Mouse (Mus musculus) spleen, postnatal 14 days (tissue): ENCODE results near the gene Sprtn.

Source experiments
- DNase-seq, 2 experiments: peaks; one replicate each; pipeline ENCODE4 v3.0.0; 2021 to 2022; ENCODE audit warnings: low spot score in 2 of 2

Sprtn gene

DNA sequence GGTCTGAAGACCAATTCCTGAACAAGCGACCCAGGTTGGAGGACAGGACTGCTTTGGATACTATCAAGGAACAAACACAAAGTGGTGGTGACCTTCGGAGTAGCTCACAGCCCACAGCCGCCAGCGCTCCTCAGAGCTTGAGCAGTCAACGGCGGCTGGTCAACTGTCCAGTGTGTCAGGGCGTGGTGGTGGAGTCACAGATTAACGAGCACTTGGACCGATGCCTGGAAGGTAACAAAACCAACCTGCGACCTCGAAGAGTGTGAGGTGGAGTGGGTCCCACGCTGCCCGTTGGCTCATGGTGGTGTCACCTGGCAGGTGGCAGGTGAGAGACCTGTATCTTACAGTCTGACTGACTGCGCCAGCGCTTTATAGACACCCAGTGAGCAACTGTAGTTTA, 5.5 kb downstream of the Sprtn start:
- no peak for DNase-seq

DNA sequence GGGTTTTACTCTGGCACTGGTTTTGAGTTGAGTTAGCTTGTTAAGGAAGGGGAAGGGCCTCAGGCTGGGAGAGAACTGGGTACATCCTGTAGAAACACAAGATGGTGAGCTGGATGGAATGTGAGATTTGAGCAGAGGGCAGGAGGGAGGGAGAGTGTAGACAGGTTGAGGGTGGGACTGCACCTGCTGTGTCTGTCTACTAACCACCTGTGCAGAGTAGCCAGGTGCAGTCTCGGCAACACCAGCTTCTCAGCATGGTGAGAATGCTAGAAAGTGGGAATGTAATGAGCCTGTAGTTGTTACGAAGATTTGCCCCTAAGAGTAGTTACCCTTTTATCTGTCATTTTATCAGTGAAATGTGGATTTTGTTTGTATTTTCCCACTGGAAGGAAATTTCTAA, 7.8 kb downstream of the Sprtn start:
- DNase-seq, result no peak

DNA sequence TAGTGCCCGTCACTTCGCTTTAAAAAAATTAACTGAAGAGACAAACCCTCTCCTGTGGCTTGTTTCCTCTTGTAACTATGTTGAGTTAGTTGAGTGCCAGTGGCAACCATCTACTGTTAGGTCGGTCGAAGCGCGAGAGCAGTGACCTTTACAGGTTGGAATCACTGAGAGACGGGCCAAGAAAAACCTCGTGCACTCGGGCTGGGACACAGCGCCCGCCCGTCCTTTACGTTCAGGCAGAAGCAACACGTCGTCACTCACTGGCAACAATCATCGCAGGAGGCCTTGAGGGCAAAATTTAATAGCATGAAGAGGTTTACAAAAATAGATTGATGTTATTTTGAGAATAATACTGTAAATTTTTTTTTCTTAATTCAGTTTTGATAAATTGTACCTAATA, 12.2 kb downstream of the Sprtn start:
- DNase-seq, result no peak

GRCm38 (mm10) chr8:124910349-124910748, 12.7 kb downstream of the Sprtn start:
- no peak for DNase-seq

DNA sequence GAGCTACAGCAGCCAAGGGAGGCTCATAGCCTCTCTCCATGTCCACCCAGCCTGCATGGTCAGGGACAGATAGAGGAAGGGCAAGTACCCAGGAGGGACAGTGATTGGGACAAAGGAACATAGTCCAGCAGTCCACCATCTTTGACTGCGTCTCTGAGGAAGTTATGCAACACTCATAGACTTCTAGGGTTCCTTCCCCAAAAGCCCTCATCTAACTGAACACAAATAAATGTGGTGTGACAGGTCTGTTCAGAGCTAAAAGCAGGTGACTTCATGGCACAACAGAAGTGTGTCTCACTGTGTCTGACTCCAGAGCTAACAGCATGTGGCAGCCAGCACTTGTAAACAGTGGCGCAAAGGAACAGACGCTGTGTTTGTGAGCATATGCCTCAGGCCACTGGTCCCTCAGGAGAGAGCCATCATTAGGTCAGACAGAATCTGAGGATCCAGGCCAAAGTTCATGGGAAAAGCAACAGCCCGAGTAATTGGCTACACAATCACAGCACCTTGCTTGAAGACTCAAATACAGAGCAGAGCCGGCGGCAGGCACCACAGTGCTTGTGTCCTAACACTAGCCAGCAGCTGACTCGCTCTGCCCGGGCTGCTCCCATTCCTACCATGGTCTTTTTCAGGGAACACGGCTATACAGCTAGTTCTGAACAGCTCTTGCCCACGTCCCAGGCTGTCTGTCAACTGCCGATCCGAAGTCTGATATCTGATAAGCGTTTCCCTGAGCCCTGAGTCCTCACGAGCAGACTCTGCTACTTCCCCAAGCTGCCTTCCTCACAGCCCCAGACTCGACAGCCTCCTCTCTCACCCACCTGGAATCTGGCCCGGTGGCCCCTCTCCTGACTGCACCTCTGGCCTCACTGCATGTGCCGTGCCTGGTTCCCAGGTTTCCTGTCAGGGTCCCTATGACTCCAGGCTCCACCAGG, 14.5 kb downstream of the Sprtn start:
- DNase-seq, result no peak

- DNase-seq, result no peak
Observed at GRCm38 (mm10) chr8:124914061-124914460, 16.4 kb downstream of the Sprtn start.

DNA sequence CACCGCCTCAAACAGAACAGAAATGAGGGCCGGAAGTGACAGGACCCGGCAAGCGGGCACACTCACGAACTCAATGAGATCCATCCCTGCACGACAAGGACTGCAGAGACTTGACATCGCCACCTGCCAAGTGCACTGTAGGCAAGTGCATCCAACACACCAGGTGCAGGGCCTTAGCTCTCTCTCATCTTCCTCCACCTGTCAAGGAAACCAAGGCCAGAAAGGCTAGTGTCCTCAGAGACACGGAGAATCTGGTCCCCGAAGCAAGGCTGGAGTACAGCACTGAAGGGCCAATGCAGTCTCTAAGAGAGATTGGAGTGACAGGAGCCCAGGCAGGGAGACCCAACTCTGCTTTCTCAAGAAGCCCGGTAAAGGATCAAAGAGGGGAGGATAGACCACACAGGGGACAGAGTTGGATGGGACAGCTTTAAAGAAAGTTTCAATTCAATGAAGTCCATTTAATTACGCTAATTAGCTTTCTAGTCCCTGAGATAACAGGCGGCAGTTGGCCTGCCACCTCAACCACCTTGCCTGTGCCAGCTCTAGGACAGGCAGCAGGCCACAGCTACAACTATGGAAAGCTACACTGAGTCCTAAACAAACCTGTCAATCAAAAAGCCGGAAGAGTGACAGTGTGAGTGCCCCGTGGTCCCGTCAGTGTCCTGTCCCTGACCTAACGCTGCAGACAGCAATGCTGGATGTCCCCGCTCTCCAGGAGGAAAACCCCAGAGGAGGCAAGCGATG, 20.2 kb downstream of the Sprtn start:
- no peak for DNase-seq

DNA sequence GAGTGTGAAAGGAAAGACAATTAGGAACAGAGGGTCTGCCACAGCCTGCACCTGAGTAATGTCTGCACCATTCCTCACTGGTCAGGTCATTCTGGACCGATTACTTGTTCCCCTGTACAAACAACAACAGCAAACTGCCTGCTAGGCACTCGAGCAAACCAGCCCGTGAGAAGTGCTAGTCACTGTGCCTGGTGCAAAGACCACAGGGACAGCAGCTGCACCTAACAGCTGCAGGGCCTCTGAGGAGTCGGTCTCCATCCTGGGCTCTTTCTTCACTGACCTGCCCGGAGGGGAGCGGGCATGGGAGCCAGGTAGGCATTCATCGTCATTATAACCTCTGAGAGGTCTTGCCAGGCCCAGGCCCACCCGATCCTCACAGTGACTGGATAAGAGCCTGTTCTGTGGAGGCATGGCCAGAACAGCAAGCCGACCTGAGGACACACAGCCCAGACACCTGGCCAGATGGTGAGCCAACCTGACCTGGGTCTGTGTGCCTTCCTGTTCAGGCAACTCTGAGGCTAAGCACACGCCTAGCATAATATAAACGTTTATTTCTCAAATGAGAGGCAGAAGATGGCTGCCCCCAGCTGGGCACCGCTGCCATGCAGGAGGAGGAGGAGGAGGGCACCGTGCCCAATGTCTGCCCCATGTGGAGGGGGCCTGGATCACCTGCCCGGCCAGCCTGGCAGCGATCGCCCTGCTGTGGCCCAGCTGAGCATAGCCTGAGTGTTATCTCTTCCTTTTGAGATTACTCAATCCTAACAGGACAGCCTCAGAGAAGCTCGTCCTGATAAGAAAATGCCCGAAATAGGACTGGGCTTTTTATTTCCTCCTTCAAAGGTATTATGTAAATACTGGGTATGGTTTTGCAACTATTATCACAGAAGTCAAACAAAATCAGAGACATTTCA, 23.9 kb downstream of the Sprtn start:
- no peak for DNase-seq

DNA sequence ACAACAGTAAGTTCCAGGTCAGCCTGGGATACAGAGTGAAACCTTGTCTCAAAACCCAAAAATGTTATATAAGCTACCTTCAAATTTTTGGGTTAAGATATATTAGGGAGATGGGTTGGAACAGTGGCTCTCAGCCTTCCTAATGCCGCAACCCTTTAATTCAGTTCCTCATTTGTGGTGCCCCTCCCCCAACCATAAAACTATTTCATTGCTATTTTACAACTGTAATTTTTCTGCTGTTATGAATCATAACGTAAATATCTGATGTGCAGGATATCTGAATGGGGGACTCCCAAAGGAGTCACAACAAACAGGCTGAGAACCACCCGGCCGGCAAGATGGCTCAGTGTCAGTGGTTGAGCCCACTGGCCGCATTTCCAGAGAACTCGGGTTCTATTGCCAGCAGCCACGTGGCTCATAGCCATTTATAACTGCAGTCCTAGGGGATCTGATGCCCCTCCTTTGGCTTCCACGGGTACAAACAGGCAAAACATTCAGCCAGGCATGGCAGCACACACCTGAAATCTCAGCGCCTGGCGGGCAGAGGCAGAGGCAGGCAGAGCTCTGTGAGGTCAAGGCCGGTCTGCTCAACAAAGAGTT, 24.9 kb downstream of the Sprtn start:
- no peak for DNase-seq

- DNase-seq, result no peak
Observed at GRCm38 (mm10) chr8:124923971-124924652, 26.4 kb downstream of the Sprtn start.

GRCm38 (mm10) chr8:124925544-124926266, 28.0 kb downstream of the Sprtn start:
- no peak for DNase-seq

GRCm38 (mm10) chr8:124926351-124926771, 28.7 kb downstream of the Sprtn start:
- DNase-seq, result no peak

DNA sequence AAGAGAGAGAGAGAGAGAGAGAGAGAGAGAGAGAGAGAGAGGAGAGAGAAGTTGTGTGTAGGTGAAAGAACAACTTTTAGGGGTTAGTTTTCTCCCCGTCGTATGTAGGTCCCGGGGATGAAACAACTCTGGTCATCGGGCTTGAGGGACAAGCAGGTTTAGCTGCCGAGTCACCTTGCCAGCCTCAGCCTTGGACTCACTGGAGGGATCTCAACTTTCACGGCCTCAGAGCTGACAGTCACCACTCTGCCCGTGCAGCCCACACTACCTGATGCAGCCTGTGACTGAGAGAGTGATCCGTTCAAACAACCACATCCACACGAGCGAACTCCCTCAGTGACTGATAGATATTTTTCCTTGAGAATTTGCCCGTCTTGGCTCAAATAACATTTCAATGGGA, 31.3 kb downstream of the Sprtn start:
- DNase-seq, result no peak

DNA sequence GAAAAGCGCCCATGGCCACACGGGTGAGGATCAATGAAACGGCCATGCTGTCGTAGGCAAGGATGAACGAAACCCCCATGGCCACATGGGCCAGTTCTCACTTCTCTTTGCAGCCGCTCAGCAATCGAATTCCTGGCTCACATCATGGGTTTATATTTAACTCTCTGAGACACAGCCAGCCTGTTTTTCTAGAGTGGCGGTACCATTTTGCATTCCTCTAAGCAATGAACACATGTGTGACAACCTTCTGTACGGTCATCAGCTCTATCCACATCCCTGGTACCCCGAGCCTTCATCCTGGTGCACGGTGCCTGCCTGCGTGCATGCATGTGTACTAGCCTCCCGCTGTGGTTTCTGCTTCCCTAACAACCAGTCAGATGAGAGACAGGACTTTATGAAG, 32.4 kb downstream of the Sprtn start:
- DNase-seq, result no peak

- no peak for DNase-seq
Observed at GRCm38 (mm10) chr8:124930649-124931048, 33.0 kb downstream of the Sprtn start.

DNA sequence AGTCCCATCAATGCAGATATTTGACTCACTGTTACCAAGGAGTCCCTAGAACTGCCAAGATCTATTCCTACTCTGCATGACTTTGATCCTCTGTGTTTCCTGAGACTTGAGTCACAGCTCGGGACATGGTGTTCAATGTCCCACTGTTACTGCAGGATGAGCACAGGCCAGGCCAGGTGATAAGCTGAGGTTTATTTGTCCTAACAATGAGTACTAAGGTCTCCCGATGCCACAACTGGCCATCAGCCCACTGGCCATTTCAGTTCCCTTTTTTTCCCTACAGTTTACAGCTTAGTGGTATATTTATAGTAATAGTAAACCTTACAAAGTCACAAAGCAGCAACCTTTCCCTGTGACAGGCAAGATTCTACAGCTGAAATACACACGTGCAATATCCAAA, 34.7 kb downstream of the Sprtn start:
- DNase-seq, result no peak

- no peak for DNase-seq
Observed at GRCm38 (mm10) chr8:124935116-124935515, 37.4 kb downstream of the Sprtn start.

GRCm38 (mm10) chr8:124936699-124937098, 39.0 kb downstream of the Sprtn start:
- DNase-seq, result no peak

DNA sequence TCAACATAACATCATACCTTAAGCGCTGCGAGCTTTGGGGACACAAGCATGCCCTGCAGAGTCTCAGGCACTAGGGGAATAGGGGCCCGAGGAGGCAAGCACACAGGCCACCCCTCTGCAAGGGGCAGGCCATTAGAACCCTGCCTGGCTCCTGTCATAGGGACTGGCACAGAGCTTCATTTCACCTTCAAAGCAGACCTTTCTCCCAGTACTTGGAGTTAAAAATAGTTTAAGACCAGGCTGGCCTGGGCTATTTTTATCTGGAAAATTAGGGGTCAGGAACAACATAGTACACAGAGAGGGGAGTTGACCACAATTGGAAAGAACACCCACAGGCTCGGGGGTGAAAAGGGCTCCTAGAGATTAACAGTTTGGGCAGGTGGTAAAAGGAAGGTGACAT, 39.6 kb downstream of the Sprtn start:
- no peak for DNase-seq

DNA sequence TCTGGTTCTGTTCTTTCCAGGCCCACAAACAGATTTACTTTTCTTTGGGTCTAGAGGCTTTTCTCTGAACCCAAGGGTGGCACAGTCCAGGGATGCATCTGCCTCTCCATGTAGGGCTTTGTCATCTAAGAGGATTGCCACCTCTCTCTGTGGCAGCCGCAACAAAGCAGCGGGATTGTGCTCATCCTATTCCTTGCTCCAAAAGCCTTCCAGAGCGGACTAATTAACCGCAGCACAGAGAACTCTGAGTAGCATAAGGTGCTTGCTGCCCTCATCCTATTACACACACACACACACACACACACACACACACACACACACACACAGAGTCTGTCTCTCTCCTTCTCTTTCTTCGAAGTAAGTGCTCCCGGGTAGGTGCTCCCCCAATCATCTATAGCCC, 46.1 kb downstream of the Sprtn start:
- no peak for DNase-seq
